Mouse (Mus musculus) liver, postnatal 0 days (tissue): ENCODE data around the gene Fa2h. TPM values are rescaled to one million over a fixed set of nuclear protein-coding genes. Genes with fewer than 3 reads are reported as not detected.

Experiments
- ATAC-seq: fragments of 200-750 bp; cut with Nextera tagmentation; 2 replicates; pipeline ENCODE4 v1.8.0; 2017; ENCODE audit warnings: mild to moderate bottlenecking, moderate library complexity
- DNase-seq: peaks from one replicate; pipeline ENCODE4 v3.0.0-alpha.2; 2016
- H3K27ac ChIP-seq: fragments of 300-500 bp; sonication (generic); 2 replicates; pipeline ENCODE4 v1.5.1; 2014; ENCODE audit warnings: antibody characterized with exemption, moderate library complexity, mild to moderate bottlenecking, low read depth
- H3K27me3 ChIP-seq: fragments of 300-500 bp; sonication (generic); 2 replicates; pipeline ENCODE4 v1.6.1; 2014; ENCODE audit warnings: low read length, control low read depth, mixed read lengths; ENCODE audit not compliant: insufficient read depth
- H3K36me3 ChIP-seq: fragments of 300-500 bp; sonication (generic); replicated peaks from 2 replicates; pipeline ENCODE4 v1.6.1; 2014; ENCODE audit warnings: mild to moderate bottlenecking, control low read depth, low read length, moderate library complexity, mixed read lengths; ENCODE audit not compliant: insufficient read depth
- H3K4me1 ChIP-seq: fragments of 300-500 bp; sonication (generic); 2 replicates; pipeline ENCODE4 v1.6.1; 2014; ENCODE audit warnings: antibody characterized with exemption, mild to moderate bottlenecking, control low read depth; ENCODE audit not compliant: insufficient read depth
- H3K4me2 ChIP-seq: fragments of 300-500 bp; sonication (generic); 2 replicates; pipeline ENCODE4 v1.6.1; 2014; ENCODE audit warnings: low read depth, mild to moderate bottlenecking, low read length, moderate library complexity, mixed read lengths
- H3K4me3 ChIP-seq: fragments of 300-500 bp; sonication (generic); 2 replicates; pipeline ENCODE4 v1.5.1; 2014; ENCODE audit warnings: low read depth, low read length
- H3K9ac ChIP-seq: fragments of 300-500 bp; sonication (generic); replicated peaks from 2 replicates; pipeline ENCODE4 v1.6.1; 2014; ENCODE audit warnings: mild to moderate bottlenecking, moderate library complexity
- H3K9me3 ChIP-seq: fragments of 300-500 bp; sonication (generic); 2 replicates; pipeline ENCODE4 v1.6.1; 2016; ENCODE audit warnings: mild to moderate bottlenecking, control low read depth, low read length, mixed read lengths
- CTCF ChIP-seq: sonication (generic); IDR thresholded peaks from 2 replicates; pipeline ENCODE4 v1.5.1; 2016; ENCODE audit warnings: antibody characterized with exemption, low read depth
- EP300 ChIP-seq: IDR thresholded peaks from 2 replicates; pipeline ENCODE4 v1.6.1; 2016; ENCODE audit warnings: antibody characterized with exemption, low read depth, mild to moderate bottlenecking
- whole genome bisulfite sequencing: fragments of 180-500 bp; shearing (Covaris S2); extraction: QIAGEN DNeasy Blood & Tissue Kit; methylation state at CpG from one replicate; pipeline ENCODE4 v1.1.7; 2014; ENCODE audit not compliant: insufficient replicate concordance; 5-methylcytosine and 5-hydroxymethylcytosine counted together
- polyA plus RNA-seq: library from polyadenylated mRNA; unstranded; fragments of >200 nt; fragmentation: Nextera tagmentation; extraction: Ambion mirVana; gene quantifications from 2 replicates; pipeline ENCODE4 v1.2.1, GENCODE M21; 2015

The Fa2h gene
- polyA plus RNA-seq, 1 experiment from 2014 or later = 0.25 TPM

- no peaks in the 10 kb centered on the region for H3K9me3 ChIP-seq
- no peak overlapping the region for H3K27ac ChIP-seq
- DNase-seq (no peak), ATAC-seq (no peak)
- no peaks in the 10 kb centered on the region for H3K36me3 ChIP-seq
- H3K4me3 ChIP-seq = no peak overlapping the region
- no peak overlapping the region for H3K4me2 ChIP-seq
- no peak overlapping the region for H3K9ac ChIP-seq
- no peaks in the 10 kb centered on the region for H3K27me3 ChIP-seq
- 89% methylated on average over 6 of the region's 6 CpGs for WGBS
- no peak for TF ChIP-seq EP300
- no peak for TF ChIP-seq CTCF
- H3K4me1 ChIP-seq = no peaks in the 10 kb centered on the region
Observed at GRCm38 (mm10) chr8:111350577-111350976, 43.0 kb downstream of the Fa2h start.

- Histone ChIP-seq H3K9me3 (no peaks in the 10 kb centered on the region), H3K4me2 (no peak overlapping the region), H3K9ac (no peak overlapping the region), H3K4me1 (0 out of 2 replicates have a peak, but pooled peaks cover 2% of the 10 kb centered on the region), H3K27ac (no peak overlapping the region), H3K4me3 (no peak overlapping the region), H3K36me3 (no peaks in the 10 kb centered on the region), H3K27me3 (no peaks in the 10 kb centered on the region)
- TF ChIP-seq CTCF (peak; percentile 98), EP300 (no peak)
- ATAC-seq (peak; percentile 53), DNase-seq (peak; percentile 87)
- 2% methylated on average over 5 of the region's 5 CpGs for WGBS
Observed at GRCm38 (mm10) chr8:111343225-111343624, 50.4 kb downstream of the Fa2h start.

- 80% methylated on average over 3 of the region's 3 CpGs for WGBS
- ATAC-seq = no peak
- TF ChIP-seq CTCF (no peak), EP300 (no peak)
Observed at GRCm38 (mm10) chr8:111340186-111340585, 53.4 kb downstream of the Fa2h start.

GRCm38 (mm10) chr8:111338370-111339208, 55.0 kb downstream of the Fa2h start:
- 0 out of 2 replicates have a peak, but pooled peaks cover 2% of the 10 kb centered on the region for H3K4me1 ChIP-seq
- H3K9me3 ChIP-seq = no peaks in the 10 kb centered on the region
- peak; percentile 16; the same call in 1 of the 2 replicates for ATAC-seq
- no peaks in the 10 kb centered on the region for H3K36me3 ChIP-seq
- no peak for TF ChIP-seq CTCF
- TF ChIP-seq EP300 = no peak
- H3K9ac ChIP-seq = peak overlapping the region; percentile 45
- WGBS = 21% methylated on average over 12 of the region's 12 CpGs
- peak; percentile 24 for DNase-seq
- no peaks in the 10 kb centered on the region for H3K27me3 ChIP-seq
- H3K4me2 ChIP-seq = peak overlapping the region; percentile 77
- peak overlapping the region; percentile 71 for H3K27ac ChIP-seq
- peak overlapping the region; percentile 51 for H3K4me3 ChIP-seq

More at GRCm38 (mm10) chr8:111340186-111340585, 53.4 kb downstream of the Fa2h start:
- no peak for DNase-seq
- Histone ChIP-seq H3K9ac (no peak overlapping the region), H3K4me2 (no peak overlapping the region), H3K9me3 (no peaks in the 10 kb centered on the region), H3K27me3 (no peaks in the 10 kb centered on the region), H3K36me3 (no peaks in the 10 kb centered on the region), H3K4me1 (0 out of 2 replicates have a peak, but pooled peaks cover 2% of the 10 kb centered on the region), H3K27ac (no peak overlapping the region), H3K4me3 (no peak overlapping the region)

- Histone ChIP-seq H3K9ac (peak within 1 kb of the TSS; percentile 45), H3K27me3 (no peaks in the 10 kb centered on the region), H3K4me1 (0 out of 2 replicates have a peak, but pooled peaks cover 2% of the 10 kb centered on the region), H3K36me3 (no peaks in the 10 kb centered on the region), H3K9me3 (no peaks in the 10 kb centered on the region), H3K4me2 (peak within 1 kb of the TSS; percentile 77), H3K4me3 (peak within 1 kb of the TSS; percentile 51), H3K27ac (peak within 1 kb of the TSS; percentile 71)
- DNase-seq (peak; percentile 65), ATAC-seq (peak; percentile 71)
- no peak for TF ChIP-seq EP300
- no peak for TF ChIP-seq CTCF
- 1% methylated on average over 29 of the region's 29 CpGs for WGBS
Observed at GRCm38 (mm10) chr8:111337890-111338347, 55.7 kb downstream of the Fa2h start, which contains the start of gene Mlkl. Mlkl (minus strand) TSS chr8:111338177.

- Histone ChIP-seq H3K27ac (peak overlapping the region; percentile 71), H3K4me2 (peak overlapping the region; percentile 77), H3K9me3 (no peaks in the 10 kb centered on the region), H3K4me3 (peak overlapping the region; percentile 51), H3K4me1 (0 out of 2 replicates have a peak, but pooled peaks cover 2% of the 10 kb centered on the region), H3K36me3 (no peaks in the 10 kb centered on the region), H3K27me3 (no peaks in the 10 kb centered on the region), H3K9ac (peak overlapping the region; percentile 45)
- ATAC-seq (peak; percentile 38), DNase-seq (no peak)
- TF ChIP-seq CTCF = no peak
- TF ChIP-seq EP300 = no peak
- WGBS = 15% methylated on average over 17 of the region's 17 CpGs
Observed at GRCm38 (mm10) chr8:111337311-111337889, 56.2 kb downstream of the Fa2h start.
